Mouse (Mus musculus): ENCODE measurements around the gene Cpne5. TPM values are rescaled to one million over a fixed set of nuclear protein-coding genes. Genes with fewer than 3 reads are reported as not detected.

Gene Cpne5
- polyA plus RNA-seq, 1 experiment from 2014 or later: 15.0 TPM

DNA sequence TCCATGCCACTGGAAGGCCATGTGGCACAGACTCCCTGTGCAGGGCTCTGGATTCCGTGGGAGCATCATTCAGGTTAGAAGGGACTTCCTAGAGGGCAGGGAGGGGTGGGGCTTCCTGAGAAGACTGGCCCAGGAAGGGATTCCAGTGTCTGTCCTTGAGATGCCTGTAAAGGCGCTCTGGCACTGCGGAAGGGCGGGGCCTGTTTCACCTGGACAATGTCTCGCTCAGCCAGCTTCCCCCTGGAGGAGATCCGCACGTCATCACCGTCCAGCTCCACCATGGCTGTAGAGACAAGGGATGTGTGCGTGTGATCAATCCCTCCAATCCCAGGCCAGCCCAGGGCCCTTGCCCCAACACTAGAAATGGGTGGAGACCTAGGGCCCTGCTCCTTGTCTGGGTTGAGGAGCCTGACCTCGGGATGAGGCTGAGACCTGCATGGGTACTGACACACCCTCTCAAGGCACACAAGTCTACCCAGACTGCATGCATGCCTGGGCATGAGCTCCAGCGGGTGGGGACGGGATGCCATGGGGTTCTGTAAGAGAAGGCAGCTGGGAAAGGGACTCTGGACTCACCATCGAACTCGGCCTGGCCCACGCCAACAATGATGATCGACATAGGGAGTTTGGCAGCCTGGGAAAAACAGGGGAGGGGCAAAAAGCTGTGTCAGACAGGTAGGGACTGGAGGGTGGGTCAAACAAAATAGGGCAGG lies 78.1 kb downstream of the Cpne5 start:
- H3K4me1 ChIP-seq (ENCODE audit: control insufficient read depth, insufficient read depth, low read length): peaks cover 25% of the 10 kb centered on the region
- H3K36me3 ChIP-seq (ENCODE audit: control insufficient read depth, insufficient read depth, low read length): no peaks in the 10 kb centered on the region
- no peak overlapping the region for H3K27ac ChIP-seq (ENCODE audit: low read length)
- no peak overlapping the region for H3K4me2 ChIP-seq (replicated peaks; ENCODE audit: low read depth, low read length)
- WGBS: 79% methylated on average over 16 of the region's 16 CpGs
- no peak for ATAC-seq (ENCODE audit: insufficient number of reproducible peaks, insufficient read depth, low FRiP score, low read depth)
- peaks cover 5% of the 10 kb centered on the region; the same call in 1 of the 2 replicates for H3K9me3 ChIP-seq (ENCODE audit: control insufficient read depth, low read depth, low read length)
- H3K4me3 ChIP-seq (ENCODE audit: low read depth, low read length): no peak overlapping the region
- no peak overlapping the region for H3K9ac ChIP-seq (replicated peaks; ENCODE audit: low read depth, low read length)
- H3K27me3 ChIP-seq (ENCODE audit: control insufficient read depth, insufficient read depth, low read length): no peaks in the 10 kb centered on the region

DNA sequence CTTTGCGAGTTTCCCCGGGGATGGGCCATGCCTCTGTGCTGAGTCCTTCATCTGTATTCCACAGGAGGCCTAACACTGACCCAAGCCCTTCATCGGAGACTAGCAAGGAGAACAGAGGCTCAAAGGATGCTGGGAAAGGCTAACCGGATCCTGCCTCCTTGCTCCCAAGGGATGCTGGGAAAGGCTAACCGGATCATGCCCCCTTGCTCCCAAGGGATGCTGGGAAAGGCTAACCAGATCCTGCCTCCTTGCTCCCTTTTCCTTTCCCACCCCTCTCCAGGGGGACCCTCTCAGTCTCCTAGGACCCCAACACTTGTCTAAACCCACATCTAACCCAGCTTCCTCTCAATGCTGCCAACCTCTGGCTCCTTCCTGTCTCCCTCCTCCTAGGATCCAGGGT lies 78.6 kb downstream of the Cpne5 start:
- H3K27ac ChIP-seq (ENCODE audit: low read length): no peak overlapping the region
- H3K27me3 ChIP-seq (ENCODE audit: control insufficient read depth, insufficient read depth, low read length): no peaks in the 10 kb centered on the region
- H3K9ac ChIP-seq (replicated peaks; ENCODE audit: low read depth, low read length): no peak overlapping the region
- H3K4me1 ChIP-seq (ENCODE audit: control insufficient read depth, insufficient read depth, low read length): peaks cover 20% of the 10 kb centered on the region
- peaks cover 5% of the 10 kb centered on the region; the same call in 1 of the 2 replicates for H3K9me3 ChIP-seq (ENCODE audit: control insufficient read depth, low read depth, low read length)
- no peak overlapping the region for H3K4me3 ChIP-seq (ENCODE audit: low read depth, low read length)
- H3K4me2 ChIP-seq (replicated peaks; ENCODE audit: low read depth, low read length): no peak overlapping the region
- no peak for ATAC-seq (ENCODE audit: insufficient number of reproducible peaks, insufficient read depth, low FRiP score, low read depth)
- WGBS: 93% methylated on average over 5 of the region's 5 CpGs
- H3K36me3 ChIP-seq (ENCODE audit: control insufficient read depth, insufficient read depth, low read length): no peaks in the 10 kb centered on the region

DNA sequence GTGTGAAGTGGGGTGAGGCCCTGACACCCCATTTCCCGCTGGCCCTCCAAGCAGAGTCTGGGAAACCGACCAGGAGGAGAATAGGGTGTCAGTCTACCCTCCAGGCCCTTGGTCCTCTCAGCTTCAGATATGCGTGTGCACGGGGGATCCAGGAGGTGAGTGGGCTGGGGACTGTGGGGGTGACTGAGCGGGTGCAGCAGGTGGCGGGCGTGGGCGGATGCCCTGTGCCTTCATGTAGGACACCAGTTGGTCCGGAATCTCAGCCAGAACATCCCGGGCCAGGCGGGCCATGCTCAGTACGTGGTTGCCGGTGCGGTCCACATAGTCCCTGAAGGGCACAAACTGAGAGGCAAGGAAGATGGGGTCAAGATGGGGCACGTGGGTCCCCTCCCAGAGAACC lies 79.1 kb downstream of the Cpne5 start:
- Histone ChIP-seq H3K4me3 (ENCODE audit: low read depth, low read length) (no peak overlapping the region), H3K4me1 (ENCODE audit: control insufficient read depth, insufficient read depth, low read length) (peaks cover 19% of the 10 kb centered on the region), H3K27me3 (ENCODE audit: control insufficient read depth, insufficient read depth, low read length) (no peaks in the 10 kb centered on the region), H3K36me3 (ENCODE audit: control insufficient read depth, insufficient read depth, low read length) (no peaks in the 10 kb centered on the region), H3K27ac (ENCODE audit: low read length) (no peak overlapping the region), H3K9me3 (ENCODE audit: control insufficient read depth, low read depth, low read length) (peaks cover 5% of the 10 kb centered on the region; the same call in 1 of the 2 replicates), H3K9ac (replicated peaks; ENCODE audit: low read depth, low read length) (no peak overlapping the region), H3K4me2 (replicated peaks; ENCODE audit: low read depth, low read length) (no peak overlapping the region)
- 87% methylated on average over 15 of the region's 15 CpGs for WGBS
- no peak for ATAC-seq (ENCODE audit: insufficient number of reproducible peaks, insufficient read depth, low FRiP score, low read depth)

DNA sequence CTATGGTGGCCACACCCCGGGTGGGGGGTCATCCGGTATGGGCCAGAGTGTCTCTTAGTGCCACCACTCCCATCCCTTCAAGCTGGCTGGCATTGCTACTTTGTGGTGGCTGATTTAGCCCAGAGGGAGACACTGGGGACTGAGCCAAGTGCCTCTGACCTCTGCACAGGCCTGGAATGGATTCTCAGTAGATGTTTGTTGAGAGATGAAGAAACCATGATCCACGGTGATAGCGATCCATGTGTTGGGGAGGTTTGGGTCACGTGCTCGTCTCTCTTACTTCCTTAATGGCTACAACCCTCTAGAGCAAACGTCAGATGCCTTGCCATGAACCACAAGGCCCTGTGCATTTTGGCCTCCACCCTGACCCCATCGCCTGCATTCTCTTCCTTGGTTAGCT lies 81.1 kb downstream of the Cpne5 start:
- Histone ChIP-seq H3K9me3 (ENCODE audit: control insufficient read depth, low read depth, low read length) (peaks cover 5% of the 10 kb centered on the region; the same call in 1 of the 2 replicates), H3K27me3 (ENCODE audit: control insufficient read depth, insufficient read depth, low read length) (no peaks in the 10 kb centered on the region), H3K4me2 (replicated peaks; ENCODE audit: low read depth, low read length) (no peak overlapping the region), H3K4me1 (ENCODE audit: control insufficient read depth, insufficient read depth, low read length) (peaks cover 19% of the 10 kb centered on the region), H3K4me3 (ENCODE audit: low read depth, low read length) (no peak overlapping the region), H3K36me3 (ENCODE audit: control insufficient read depth, insufficient read depth, low read length) (no peaks in the 10 kb centered on the region), H3K9ac (replicated peaks; ENCODE audit: low read depth, low read length) (no peak overlapping the region), H3K27ac (ENCODE audit: low read length) (no peak overlapping the region)
- 80% methylated on average over 8 of the region's 8 CpGs for WGBS
- no peak for ATAC-seq (ENCODE audit: insufficient number of reproducible peaks, insufficient read depth, low FRiP score, low read depth)

DNA sequence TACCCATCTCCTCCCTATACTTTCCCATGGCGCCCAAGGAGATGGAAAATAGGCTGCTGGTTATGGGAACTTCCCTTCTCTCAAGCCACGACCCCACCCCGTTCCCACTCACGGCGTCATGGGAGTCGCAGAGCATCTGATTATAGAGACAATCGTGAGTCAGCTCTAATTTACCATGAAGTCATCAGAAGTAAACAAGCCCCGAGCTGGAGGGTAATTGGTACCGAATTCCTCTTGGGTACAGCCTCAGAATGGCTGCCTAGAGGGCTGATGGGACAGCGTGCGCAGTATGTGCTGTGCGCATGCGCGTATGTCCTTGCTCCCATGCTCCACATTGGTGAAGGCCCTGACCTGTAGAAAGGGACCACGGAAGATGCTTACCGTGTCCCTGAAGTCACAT lies 81.6 kb downstream of the Cpne5 start:
- no peak overlapping the region for H3K9ac ChIP-seq (replicated peaks; ENCODE audit: low read depth, low read length)
- no peak for ATAC-seq (ENCODE audit: insufficient number of reproducible peaks, insufficient read depth, low FRiP score, low read depth)
- no peaks in the 10 kb centered on the region for H3K36me3 ChIP-seq (ENCODE audit: control insufficient read depth, insufficient read depth, low read length)
- H3K27ac ChIP-seq (ENCODE audit: low read length): peak overlapping the region; percentile 66; the same call in 1 of the 2 replicates
- H3K27me3 ChIP-seq (ENCODE audit: control insufficient read depth, insufficient read depth, low read length): no peaks in the 10 kb centered on the region
- no peak overlapping the region for H3K4me3 ChIP-seq (ENCODE audit: low read depth, low read length)
- H3K4me2 ChIP-seq (replicated peaks; ENCODE audit: low read depth, low read length): no peak overlapping the region
- peaks cover 3% of the 10 kb centered on the region; the same call in 1 of the 2 replicates for H3K9me3 ChIP-seq (ENCODE audit: control insufficient read depth, low read depth, low read length)
- 81% methylated on average over 16 of the region's 16 CpGs for WGBS
- H3K4me1 ChIP-seq (ENCODE audit: control insufficient read depth, insufficient read depth, low read length): peaks cover 19% of the 10 kb centered on the region

DNA sequence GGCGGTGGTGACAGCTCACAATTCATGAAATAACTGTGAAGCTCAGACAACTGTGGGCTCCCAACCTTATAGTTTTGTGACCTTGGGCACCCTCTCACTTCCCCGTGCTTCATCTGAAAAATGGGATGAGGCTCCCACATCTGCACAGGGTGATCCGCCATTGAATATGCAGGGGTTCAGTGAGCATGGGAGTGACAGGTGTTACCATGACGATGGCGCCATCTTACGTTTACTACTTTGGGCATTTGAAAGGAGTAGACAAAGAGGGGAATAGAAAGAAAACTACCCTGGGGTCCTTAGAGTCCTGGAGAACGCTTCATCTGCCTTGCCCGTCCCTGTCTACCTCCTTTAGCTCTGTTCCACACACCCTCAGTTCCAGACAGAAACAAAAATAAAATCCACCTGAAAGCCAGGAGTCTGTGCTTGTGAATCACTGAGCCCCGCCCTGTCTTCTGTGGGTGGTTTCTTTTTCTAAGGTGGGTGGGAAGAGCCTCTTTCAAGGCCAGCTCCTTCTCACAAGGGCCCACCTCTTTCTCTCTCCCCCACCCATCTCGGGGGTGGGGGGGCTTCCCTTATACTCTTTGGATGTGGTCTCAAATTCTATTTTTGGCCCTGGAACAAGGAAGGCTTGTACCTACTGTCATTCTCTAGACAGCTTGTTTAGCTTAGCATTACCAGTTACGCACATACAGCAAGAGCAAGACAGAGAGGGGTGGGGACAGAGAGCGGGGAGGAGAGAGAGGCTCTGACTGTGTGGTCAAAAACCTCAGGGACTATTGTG lies 82.4 kb downstream of the Cpne5 start:
- no peak overlapping the region for H3K4me2 ChIP-seq (replicated peaks; ENCODE audit: low read depth, low read length)
- peak; percentile 47; the same call in 1 of the 2 replicates for ATAC-seq (ENCODE audit: insufficient number of reproducible peaks, insufficient read depth, low FRiP score, low read depth)
- peaks cover 19% of the 10 kb centered on the region for H3K4me1 ChIP-seq (ENCODE audit: control insufficient read depth, insufficient read depth, low read length)
- no peak overlapping the region for H3K9ac ChIP-seq (replicated peaks; ENCODE audit: low read depth, low read length)
- H3K27ac ChIP-seq (ENCODE audit: low read length): peak overlapping the region; percentile 66; the same call in 1 of the 2 replicates
- WGBS: 56% methylated on average over 12 of the region's 12 CpGs
- H3K4me3 ChIP-seq (ENCODE audit: low read depth, low read length): no peak overlapping the region
- H3K9me3 ChIP-seq (ENCODE audit: control insufficient read depth, low read depth, low read length): no peaks in the 10 kb centered on the region
- H3K27me3 ChIP-seq (ENCODE audit: control insufficient read depth, insufficient read depth, low read length): no peaks in the 10 kb centered on the region
- no peaks in the 10 kb centered on the region for H3K36me3 ChIP-seq (ENCODE audit: control insufficient read depth, insufficient read depth, low read length)

DNA sequence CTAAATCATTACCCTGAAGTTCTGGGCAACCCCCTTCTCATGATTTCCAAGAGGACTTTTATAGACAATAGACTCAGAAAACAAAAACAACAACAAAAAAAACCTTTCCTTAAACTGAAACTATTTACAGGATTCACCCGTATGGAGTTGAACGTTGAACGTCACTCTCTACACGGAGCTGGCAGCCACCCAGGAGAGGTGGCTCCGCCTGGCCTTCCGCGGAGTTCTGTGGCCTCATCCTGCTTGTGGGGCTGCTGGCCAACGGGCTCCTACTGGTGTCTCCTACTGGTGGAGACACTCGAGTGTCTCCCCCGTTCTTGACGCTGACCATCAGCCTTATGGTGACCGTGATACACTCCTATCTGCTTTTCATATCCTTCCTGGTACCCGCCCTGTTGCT lies 83.7 kb downstream of the Cpne5 start:
- WGBS: 83% methylated on average over 13 of the region's 13 CpGs
- ATAC-seq (ENCODE audit: insufficient number of reproducible peaks, insufficient read depth, low FRiP score, low read depth): no peak

DNA sequence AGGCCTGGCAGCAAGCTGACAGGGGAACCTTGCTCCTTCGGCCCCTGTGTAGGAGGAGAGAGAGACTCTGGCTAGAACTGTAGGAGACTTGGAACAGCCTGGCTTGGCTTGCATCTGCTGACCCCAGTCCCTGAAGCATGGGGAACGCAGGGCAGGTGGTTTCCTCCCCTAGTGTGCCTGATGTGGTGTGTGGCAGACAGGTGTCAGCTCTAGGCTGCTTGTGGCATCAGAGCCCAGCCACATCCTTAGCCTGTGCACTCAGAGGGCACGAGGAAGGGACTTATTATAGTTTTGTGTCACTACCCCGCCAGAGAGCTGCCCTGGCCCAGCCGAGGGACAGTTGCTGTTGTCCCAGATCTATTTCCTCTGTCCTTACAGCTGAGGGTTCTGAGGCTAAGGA lies 85.4 kb downstream of the Cpne5 start:
- Histone ChIP-seq H3K9me3 (ENCODE audit: control insufficient read depth, low read depth, low read length) (no peaks in the 10 kb centered on the region), H3K4me3 (ENCODE audit: low read depth, low read length) (no peak overlapping the region), H3K36me3 (ENCODE audit: control insufficient read depth, insufficient read depth, low read length) (no peaks in the 10 kb centered on the region), H3K27ac (ENCODE audit: low read length) (no peak overlapping the region), H3K4me2 (replicated peaks; ENCODE audit: low read depth, low read length) (no peak overlapping the region), H3K4me1 (ENCODE audit: control insufficient read depth, insufficient read depth, low read length) (peaks cover 19% of the 10 kb centered on the region), H3K27me3 (ENCODE audit: control insufficient read depth, insufficient read depth, low read length) (no peaks in the 10 kb centered on the region), H3K9ac (replicated peaks; ENCODE audit: low read depth, low read length) (no peak overlapping the region)
- ATAC-seq (ENCODE audit: insufficient number of reproducible peaks, insufficient read depth, low FRiP score, low read depth): no peak
- WGBS: 68% methylated on average over 5 of the region's 5 CpGs

More for the DNA sequence above, 83.7 kb downstream of the Cpne5 start:
- no peaks in the 10 kb centered on the region for H3K9me3 ChIP-seq (ENCODE audit: control insufficient read depth, low read depth, low read length)
- no peak overlapping the region for H3K4me2 ChIP-seq (replicated peaks; ENCODE audit: low read depth, low read length)
- H3K27me3 ChIP-seq (ENCODE audit: control insufficient read depth, insufficient read depth, low read length): no peaks in the 10 kb centered on the region
- no peak overlapping the region for H3K27ac ChIP-seq (ENCODE audit: low read length)
- peaks cover 19% of the 10 kb centered on the region for H3K4me1 ChIP-seq (ENCODE audit: control insufficient read depth, insufficient read depth, low read length)
- H3K36me3 ChIP-seq (ENCODE audit: control insufficient read depth, insufficient read depth, low read length): no peaks in the 10 kb centered on the region
- no peak overlapping the region for H3K4me3 ChIP-seq (ENCODE audit: low read depth, low read length)
- no peak overlapping the region for H3K9ac ChIP-seq (replicated peaks; ENCODE audit: low read depth, low read length)

Measured in stomach, embryonic 14.5 days (tissue).